Mouse (Mus musculus): ENCODE measurements around the gene Rab3ip. TPM values are rescaled to one million over a fixed set of nuclear protein-coding genes. Genes with fewer than 3 reads are reported as not detected.

The Rab3ip gene
- polyA plus RNA-seq, 1 experiment from 2014 or later = 34.4 TPM

- Histone ChIP-seq H3K27ac (ENCODE audit: low read length) (no peak overlapping the region), H3K4me1 (ENCODE audit: control insufficient read depth, insufficient read depth, low read length) (no peaks in the 10 kb centered on the region), H3K4me2 (ENCODE audit: low read depth, low read length) (no peak overlapping the region), H3K9me3 (ENCODE audit: control insufficient read depth, low read length) (no peaks in the 10 kb centered on the region), H3K27me3 (replicated peaks; ENCODE audit: control insufficient read depth, insufficient read depth, low read length) (no peaks in the 10 kb centered on the region), H3K4me3 (ENCODE audit: low read length) (no peak overlapping the region), H3K36me3 (ENCODE audit: control insufficient read depth, insufficient read depth, low read length) (no peaks in the 10 kb centered on the region), H3K9ac (ENCODE audit: low read depth, low read length) (no peak overlapping the region)
- WGBS = 80% methylated on average over 4 of the region's 4 CpGs
- no peak for ATAC-seq
Measured at GRCm38 (mm10) chr10:116964571-116964970, 14.0 kb upstream of the Rab3ip start.

- 72% methylated on average over 11 of the region's 11 CpGs for WGBS
Measured at GRCm38 (mm10) chr10:116964084-116964483, 13.5 kb upstream of the Rab3ip start.

GRCm38 (mm10) chr10:116962803-116963202, 12.2 kb upstream of the Rab3ip start:
- 62% methylated on average over 17 of the region's 17 CpGs for WGBS
- Histone ChIP-seq H3K9me3 (ENCODE audit: control insufficient read depth, low read length) (no peaks in the 10 kb centered on the region), H3K4me3 (ENCODE audit: low read length) (no peak overlapping the region), H3K4me1 (ENCODE audit: control insufficient read depth, insufficient read depth, low read length) (no peaks in the 10 kb centered on the region), H3K9ac (ENCODE audit: low read depth, low read length) (no peak overlapping the region), H3K4me2 (ENCODE audit: low read depth, low read length) (no peak overlapping the region), H3K27me3 (replicated peaks; ENCODE audit: control insufficient read depth, insufficient read depth, low read length) (no peaks in the 10 kb centered on the region), H3K36me3 (ENCODE audit: control insufficient read depth, insufficient read depth, low read length) (no peaks in the 10 kb centered on the region), H3K27ac (ENCODE audit: low read length) (no peak overlapping the region)
- ATAC-seq = no peak

More at GRCm38 (mm10) chr10:116964084-116964483, 13.5 kb upstream of the Rab3ip start:
- H3K27ac ChIP-seq (ENCODE audit: low read length) = no peak overlapping the region
- no peak overlapping the region for H3K4me2 ChIP-seq (ENCODE audit: low read depth, low read length)
- no peaks in the 10 kb centered on the region for H3K9me3 ChIP-seq (ENCODE audit: control insufficient read depth, low read length)
- H3K4me1 ChIP-seq (ENCODE audit: control insufficient read depth, insufficient read depth, low read length) = no peaks in the 10 kb centered on the region
- no peak overlapping the region for H3K9ac ChIP-seq (ENCODE audit: low read depth, low read length)
- ATAC-seq = no peak
- no peaks in the 10 kb centered on the region for H3K36me3 ChIP-seq (ENCODE audit: control insufficient read depth, insufficient read depth, low read length)
- H3K27me3 ChIP-seq (replicated peaks; ENCODE audit: control insufficient read depth, insufficient read depth, low read length) = no peaks in the 10 kb centered on the region
- H3K4me3 ChIP-seq (ENCODE audit: low read length) = no peak overlapping the region

GRCm38 (mm10) chr10:116962152-116962551, 11.6 kb upstream of the Rab3ip start:
- Histone ChIP-seq H3K4me3 (ENCODE audit: low read length) (no peak overlapping the region), H3K36me3 (ENCODE audit: control insufficient read depth, insufficient read depth, low read length) (no peaks in the 10 kb centered on the region), H3K9ac (ENCODE audit: low read depth, low read length) (no peak overlapping the region), H3K4me1 (ENCODE audit: control insufficient read depth, insufficient read depth, low read length) (no peaks in the 10 kb centered on the region), H3K4me2 (ENCODE audit: low read depth, low read length) (no peak overlapping the region), H3K9me3 (ENCODE audit: control insufficient read depth, low read length) (no peaks in the 10 kb centered on the region), H3K27me3 (replicated peaks; ENCODE audit: control insufficient read depth, insufficient read depth, low read length) (no peaks in the 10 kb centered on the region), H3K27ac (ENCODE audit: low read length) (no peak overlapping the region)
- no peak for ATAC-seq
- WGBS = 84% methylated on average over 14 of the region's 14 CpGs

GRCm38 (mm10) chr10:116957867-116958551, 7.4 kb upstream of the Rab3ip start:
- no peak for ATAC-seq
- no peaks in the 10 kb centered on the region for H3K4me1 ChIP-seq (ENCODE audit: control insufficient read depth, insufficient read depth, low read length)
- peaks cover 4% of the 10 kb centered on the region; the same call in 1 of the 2 replicates for H3K9me3 ChIP-seq (ENCODE audit: control insufficient read depth, low read length)
- H3K9ac ChIP-seq (ENCODE audit: low read depth, low read length) = no peak overlapping the region
- 48% methylated on average over 5 of the region's 5 CpGs for WGBS
- H3K27ac ChIP-seq (ENCODE audit: low read length) = no peak overlapping the region
- no peaks in the 10 kb centered on the region for H3K36me3 ChIP-seq (ENCODE audit: control insufficient read depth, insufficient read depth, low read length)
- no peaks in the 10 kb centered on the region for H3K27me3 ChIP-seq (replicated peaks; ENCODE audit: control insufficient read depth, insufficient read depth, low read length)
- H3K4me2 ChIP-seq (ENCODE audit: low read depth, low read length) = no peak overlapping the region
- no peak overlapping the region for H3K4me3 ChIP-seq (ENCODE audit: low read length)

- no peak overlapping the region for H3K27ac ChIP-seq (ENCODE audit: low read length)
- H3K27me3 ChIP-seq (replicated peaks; ENCODE audit: control insufficient read depth, insufficient read depth, low read length) = no peaks in the 10 kb centered on the region
- H3K4me2 ChIP-seq (ENCODE audit: low read depth, low read length) = no peak overlapping the region
- H3K4me3 ChIP-seq (ENCODE audit: low read length) = no peak overlapping the region
- H3K9ac ChIP-seq (ENCODE audit: low read depth, low read length) = no peak overlapping the region
- ATAC-seq = no peak
- H3K4me1 ChIP-seq (ENCODE audit: control insufficient read depth, insufficient read depth, low read length) = no peaks in the 10 kb centered on the region
- H3K9me3 ChIP-seq (ENCODE audit: control insufficient read depth, low read length) = peaks cover 7% of the 10 kb centered on the region
- H3K36me3 ChIP-seq (ENCODE audit: control insufficient read depth, insufficient read depth, low read length) = no peaks in the 10 kb centered on the region
- WGBS = 94% methylated on average over 11 of the region's 11 CpGs
Measured at GRCm38 (mm10) chr10:116956483-116957158, 6.1 kb upstream of the Rab3ip start.

- WGBS = 93% methylated on average over 6 of the region's 6 CpGs
- no peaks in the 10 kb centered on the region for H3K36me3 ChIP-seq (ENCODE audit: control insufficient read depth, insufficient read depth, low read length)
- no peak overlapping the region for H3K9ac ChIP-seq (ENCODE audit: low read depth, low read length)
- ATAC-seq = no peak
- H3K27ac ChIP-seq (ENCODE audit: low read length) = no peak overlapping the region
- H3K9me3 ChIP-seq (ENCODE audit: control insufficient read depth, low read length) = peaks cover 7% of the 10 kb centered on the region
- peaks cover 3% of the 10 kb centered on the region; the same call in 1 of the 2 replicates for H3K4me1 ChIP-seq (ENCODE audit: control insufficient read depth, insufficient read depth, low read length)
- no peaks in the 10 kb centered on the region for H3K27me3 ChIP-seq (replicated peaks; ENCODE audit: control insufficient read depth, insufficient read depth, low read length)
- no peak overlapping the region for H3K4me3 ChIP-seq (ENCODE audit: low read length)
- no peak overlapping the region for H3K4me2 ChIP-seq (ENCODE audit: low read depth, low read length)
Measured at GRCm38 (mm10) chr10:116955191-116955590, 4.6 kb upstream of the Rab3ip start.

- WGBS = 16% methylated on average over 5 of the region's 5 CpGs
- Histone ChIP-seq H3K9ac (ENCODE audit: low read depth, low read length) (peak overlapping the region; percentile 49), H3K36me3 (ENCODE audit: control insufficient read depth, insufficient read depth, low read length) (no peaks in the 10 kb centered on the region), H3K4me1 (ENCODE audit: control insufficient read depth, insufficient read depth, low read length) (peaks cover 7% of the 10 kb centered on the region; the same call in 1 of the 2 replicates), H3K4me2 (ENCODE audit: low read depth, low read length) (peak overlapping the region; percentile 60), H3K4me3 (ENCODE audit: low read length) (peak overlapping the region; percentile 69), H3K9me3 (ENCODE audit: control insufficient read depth, low read length) (peaks cover 5% of the 10 kb centered on the region), H3K27ac (ENCODE audit: low read length) (no peak overlapping the region), H3K27me3 (replicated peaks; ENCODE audit: control insufficient read depth, insufficient read depth, low read length) (no peaks in the 10 kb centered on the region)
- ATAC-seq = no peak
Measured at GRCm38 (mm10) chr10:116950886-116951285, 317 bp upstream of the Rab3ip start.

GRCm38 (mm10) chr10:116949111-116950008, 1.2 kb downstream of the Rab3ip start:
- peak overlapping the region; percentile 81 for H3K9ac ChIP-seq (ENCODE audit: low read depth, low read length)
- 2% methylated on average over 36 of the region's 44 CpGs for WGBS
- H3K4me1 ChIP-seq (ENCODE audit: control insufficient read depth, insufficient read depth, low read length) = peaks cover 7% of the 10 kb centered on the region; the same call in 1 of the 2 replicates
- ATAC-seq = peak; percentile 29
- H3K4me3 ChIP-seq (ENCODE audit: low read length) = peak overlapping the region; percentile 69
- H3K9me3 ChIP-seq (ENCODE audit: control insufficient read depth, low read length) = peaks cover 3% of the 10 kb centered on the region; the same call in 1 of the 2 replicates
- no peaks in the 10 kb centered on the region for H3K36me3 ChIP-seq (ENCODE audit: control insufficient read depth, insufficient read depth, low read length)
- peak overlapping the region; percentile 89 for H3K27ac ChIP-seq (ENCODE audit: low read length)
- H3K4me2 ChIP-seq (ENCODE audit: low read depth, low read length) = peak overlapping the region; percentile 69
- no peaks in the 10 kb centered on the region for H3K27me3 ChIP-seq (replicated peaks; ENCODE audit: control insufficient read depth, insufficient read depth, low read length)

All from intestine, embryonic 16.5 days (tissue).